Mouse (Mus musculus) liver, postnatal 0 days (tissue): ENCODE data around the gene Kctd5.

Source experiments
- CTCF ChIP-seq: sonication (generic); IDR thresholded peaks from 2 replicates; pipeline ENCODE4 v1.5.1; 2016; ENCODE audit warnings: antibody characterized with exemption, low read depth
- EP300 ChIP-seq: IDR thresholded peaks from 2 replicates; pipeline ENCODE4 v1.6.1; 2016; ENCODE audit warnings: antibody characterized with exemption, low read depth, mild to moderate bottlenecking

DNA sequence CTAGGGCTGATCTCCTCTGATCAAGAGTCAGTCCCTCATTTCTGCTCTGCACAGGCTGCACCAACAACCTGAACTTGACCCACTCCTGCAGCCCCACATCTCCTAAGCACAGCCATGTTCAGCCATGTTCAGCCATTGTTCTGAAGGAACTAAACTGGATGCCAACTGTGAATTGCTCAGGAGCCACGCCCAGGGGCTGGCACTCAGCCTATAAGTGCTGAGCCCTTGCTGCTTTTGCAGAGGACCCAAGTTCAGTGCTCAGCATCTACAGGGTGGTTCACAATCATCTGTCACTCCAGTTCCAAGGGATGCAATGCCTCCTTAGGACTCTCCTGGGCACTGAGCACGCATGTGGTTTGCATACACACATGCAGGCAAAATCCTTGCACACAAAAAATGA lies 60.4 kb downstream of the Kctd5 start:
- TF ChIP-seq CTCF (no peak), EP300 (no peak)
